Mouse (Mus musculus): ENCODE measurements around the gene Efna3.

DNA sequence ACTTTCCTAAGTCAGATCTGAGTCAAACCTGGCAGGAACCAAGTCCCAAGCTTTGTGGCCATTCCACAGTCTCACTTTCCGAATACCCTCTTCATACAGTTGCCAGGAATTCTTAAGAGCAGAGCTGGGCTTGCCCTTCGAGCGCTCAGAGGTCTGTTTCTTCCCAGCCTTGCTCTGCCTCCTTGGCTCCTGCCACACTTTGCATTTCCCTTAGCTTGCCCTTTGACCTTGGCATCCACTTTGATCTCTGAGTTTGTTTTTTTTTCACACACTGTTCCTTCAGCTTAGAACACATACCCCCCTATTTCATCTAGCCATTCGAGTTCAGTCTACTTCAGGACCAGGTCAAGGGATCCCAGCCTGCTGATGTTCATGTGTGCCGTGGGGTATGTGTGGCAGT lies 28.5 kb upstream of the Efna3 start:
- TF ChIP-seq EP300 (IDR thresholded peaks at IDR 0.05; ENCODE audit: low read depth), result no peak
- no peak for TF ChIP-seq CTCF (IDR thresholded peaks at IDR 0.05; ENCODE audit: low read depth)

Measured in heart, postnatal 0 days (tissue).